Mouse (Mus musculus): Measurements from ENCODE around the gene Fbxw8. TPM values are rescaled to one million over a fixed set of nuclear protein-coding genes. Genes with fewer than 3 reads are reported as not detected.

Gene Fbxw8
- polyA plus RNA-seq, 1 experiment from 2014 or later = 35.0 TPM

GRCm38 (mm10) chr5:118145999-118146679 is 9.1 kb downstream of the Fbxw8 start:
- Histone ChIP-seq H3K9me3 (no peaks in the 10 kb centered on the region), H3K4me1 (peaks cover 9% of the 10 kb centered on the region; the same call in 1 of the 2 replicates), H3K27me3 (replicated peaks; ENCODE audit: low read depth, poor library complexity, severe bottlenecking) (no peaks in the 10 kb centered on the region), H3K4me3 (no peak overlapping the region), H3K36me3 (replicated peaks) (peaks cover 63% of the 10 kb centered on the region), H3K27ac (replicated peaks) (no peak overlapping the region)
- no peak for DNase-seq (ENCODE audit: low spot score)
- WGBS = 84% methylated on average over 15 of the region's 15 CpGs

- no peaks in the 10 kb centered on the region for H3K9me3 ChIP-seq
- DNase-seq (ENCODE audit: low spot score) = no peak
- no peak overlapping the region for H3K4me3 ChIP-seq
- H3K27me3 ChIP-seq (replicated peaks; ENCODE audit: low read depth, poor library complexity, severe bottlenecking) = no peaks in the 10 kb centered on the region
- H3K36me3 ChIP-seq (replicated peaks) = peaks cover 64% of the 10 kb centered on the region
- peaks cover 9% of the 10 kb centered on the region; the same call in 1 of the 2 replicates for H3K4me1 ChIP-seq
- 96% methylated on average over 3 of the region's 3 CpGs for WGBS
- no peak overlapping the region for H3K27ac ChIP-seq (replicated peaks)
Measured at GRCm38 (mm10) chr5:118145458-118145857, 9.8 kb downstream of the Fbxw8 start.

GRCm38 (mm10) chr5:118144770-118145169 is 10.5 kb downstream of the Fbxw8 start:
- Histone ChIP-seq H3K36me3 (replicated peaks) (peaks cover 64% of the 10 kb centered on the region), H3K4me1 (peaks cover 9% of the 10 kb centered on the region; the same call in 1 of the 2 replicates), H3K27ac (replicated peaks) (no peak overlapping the region), H3K9me3 (no peaks in the 10 kb centered on the region), H3K4me3 (no peak overlapping the region), H3K27me3 (replicated peaks; ENCODE audit: low read depth, poor library complexity, severe bottlenecking) (no peaks in the 10 kb centered on the region)
- no peak for DNase-seq (ENCODE audit: low spot score)
- WGBS = 84% methylated on average over 6 of the region's 6 CpGs

GRCm38 (mm10) chr5:118144327-118144726 is 10.9 kb downstream of the Fbxw8 start:
- H3K9me3 ChIP-seq = no peaks in the 10 kb centered on the region
- H3K4me1 ChIP-seq = peaks cover 9% of the 10 kb centered on the region; the same call in 1 of the 2 replicates
- 87% methylated on average over 4 of the region's 4 CpGs for WGBS
- H3K27ac ChIP-seq (replicated peaks) = no peak overlapping the region
- no peak for DNase-seq (ENCODE audit: low spot score)
- H3K27me3 ChIP-seq (replicated peaks; ENCODE audit: low read depth, poor library complexity, severe bottlenecking) = no peaks in the 10 kb centered on the region
- H3K36me3 ChIP-seq (replicated peaks) = peaks cover 64% of the 10 kb centered on the region
- no peak overlapping the region for H3K4me3 ChIP-seq

- no peak overlapping the region for H3K4me3 ChIP-seq
- H3K9me3 ChIP-seq = no peaks in the 10 kb centered on the region
- H3K36me3 ChIP-seq (replicated peaks) = peaks cover 70% of the 10 kb centered on the region
- no peaks in the 10 kb centered on the region for H3K27me3 ChIP-seq (replicated peaks; ENCODE audit: low read depth, poor library complexity, severe bottlenecking)
- 84% methylated on average over 12 of the region's 12 CpGs for WGBS
- no peak overlapping the region for H3K27ac ChIP-seq (replicated peaks)
- DNase-seq (ENCODE audit: low spot score) = no peak
- peaks cover 9% of the 10 kb centered on the region; the same call in 1 of the 2 replicates for H3K4me1 ChIP-seq
Measured at GRCm38 (mm10) chr5:118143211-118144026, 11.8 kb downstream of the Fbxw8 start.

- 93% methylated on average over 8 of the region's 8 CpGs for WGBS
- no peaks in the 10 kb centered on the region for H3K9me3 ChIP-seq
- DNase-seq (ENCODE audit: low spot score) = no peak
- peaks cover 73% of the 10 kb centered on the region for H3K36me3 ChIP-seq (replicated peaks)
- H3K4me1 ChIP-seq = peaks cover 9% of the 10 kb centered on the region; the same call in 1 of the 2 replicates
- no peak overlapping the region for H3K27ac ChIP-seq (replicated peaks)
- no peak overlapping the region for H3K4me3 ChIP-seq
- no peaks in the 10 kb centered on the region for H3K27me3 ChIP-seq (replicated peaks; ENCODE audit: low read depth, poor library complexity, severe bottlenecking)
Measured at GRCm38 (mm10) chr5:118142471-118142870, 12.8 kb downstream of the Fbxw8 start.

- no peaks in the 10 kb centered on the region for H3K9me3 ChIP-seq
Measured at GRCm38 (mm10) chr5:118139630-118140029, 15.6 kb downstream of the Fbxw8 start.

GRCm38 (mm10) chr5:118136391-118136790 is 18.9 kb downstream of the Fbxw8 start:
- Histone ChIP-seq H3K27ac (replicated peaks) (no peak overlapping the region), H3K9me3 (no peaks in the 10 kb centered on the region), H3K4me1 (0 out of 2 replicates have a peak, but pooled peaks cover 2% of the 10 kb centered on the region), H3K4me3 (no peak overlapping the region), H3K36me3 (replicated peaks) (peaks cover 81% of the 10 kb centered on the region), H3K27me3 (replicated peaks; ENCODE audit: low read depth, poor library complexity, severe bottlenecking) (no peaks in the 10 kb centered on the region)
- DNase-seq (ENCODE audit: low spot score) = no peak
- 80% methylated on average over 5 of the region's 5 CpGs for WGBS

More at GRCm38 (mm10) chr5:118139630-118140029, 15.6 kb downstream of the Fbxw8 start:
- DNase-seq (ENCODE audit: low spot score) = no peak
- H3K27me3 ChIP-seq (replicated peaks; ENCODE audit: low read depth, poor library complexity, severe bottlenecking) = no peaks in the 10 kb centered on the region
- H3K27ac ChIP-seq (replicated peaks) = no peak overlapping the region
- 88% methylated on average over 8 of the region's 8 CpGs for WGBS
- H3K4me3 ChIP-seq = no peak overlapping the region
- H3K36me3 ChIP-seq (replicated peaks) = peaks cover 82% of the 10 kb centered on the region
- 0 out of 2 replicates have a peak, but pooled peaks cover 5% of the 10 kb centered on the region for H3K4me1 ChIP-seq

- 87% methylated on average over 9 of the region's 9 CpGs for WGBS
- peaks cover 7% of the 10 kb centered on the region for H3K4me1 ChIP-seq
- H3K36me3 ChIP-seq (replicated peaks) = peaks cover 81% of the 10 kb centered on the region
Measured at GRCm38 (mm10) chr5:118128651-118129050, 26.6 kb downstream of the Fbxw8 start.

GRCm38 (mm10) chr5:118128208-118128607 is 27.1 kb downstream of the Fbxw8 start:
- Histone ChIP-seq H3K27me3 (replicated peaks; ENCODE audit: low read depth, poor library complexity, severe bottlenecking) (no peaks in the 10 kb centered on the region), H3K27ac (replicated peaks) (no peak overlapping the region), H3K4me1 (peaks cover 12% of the 10 kb centered on the region), H3K36me3 (replicated peaks) (peaks cover 83% of the 10 kb centered on the region), H3K9me3 (no peaks in the 10 kb centered on the region), H3K4me3 (no peak overlapping the region)
- DNase-seq (ENCODE audit: low spot score) = no peak
- 82% methylated on average over 6 of the region's 6 CpGs for WGBS

More at GRCm38 (mm10) chr5:118128651-118129050, 26.6 kb downstream of the Fbxw8 start:
- H3K9me3 ChIP-seq = no peaks in the 10 kb centered on the region
- H3K27me3 ChIP-seq (replicated peaks; ENCODE audit: low read depth, poor library complexity, severe bottlenecking) = no peaks in the 10 kb centered on the region
- DNase-seq (ENCODE audit: low spot score) = no peak
- H3K4me3 ChIP-seq = no peak overlapping the region
- H3K27ac ChIP-seq (replicated peaks) = no peak overlapping the region

GRCm38 (mm10) chr5:118126671-118127070 is 28.6 kb downstream of the Fbxw8 start:
- Histone ChIP-seq H3K9me3 (no peaks in the 10 kb centered on the region), H3K4me1 (peaks cover 22% of the 10 kb centered on the region), H3K27me3 (replicated peaks; ENCODE audit: low read depth, poor library complexity, severe bottlenecking) (no peaks in the 10 kb centered on the region), H3K36me3 (replicated peaks) (peaks cover 84% of the 10 kb centered on the region), H3K4me3 (no peak overlapping the region), H3K27ac (replicated peaks) (no peak overlapping the region)
- 80% methylated on average over 4 of the region's 4 CpGs for WGBS
- DNase-seq (ENCODE audit: low spot score) = no peak

- Histone ChIP-seq H3K9me3 (no peaks in the 10 kb centered on the region), H3K4me1 (peaks cover 30% of the 10 kb centered on the region), H3K27ac (replicated peaks) (peak overlapping the region; percentile 63), H3K36me3 (replicated peaks) (peaks cover 75% of the 10 kb centered on the region), H3K27me3 (replicated peaks; ENCODE audit: low read depth, poor library complexity, severe bottlenecking) (no peaks in the 10 kb centered on the region), H3K4me3 (no peak overlapping the region)
- 45% methylated on average over 10 of the region's 10 CpGs for WGBS
- DNase-seq (ENCODE audit: low spot score) = peak; percentile 30
Measured at GRCm38 (mm10) chr5:118123096-118123495, 32.2 kb downstream of the Fbxw8 start.

All from embryonic facial prominence, embryonic 10.5 days (tissue).